Mouse (Mus musculus) ES-Bruce4 (cell line): ENCODE measurements at regions not wholly inside any gene's neighbourhood (a gene's known extent, or its start where the extent isn't known, plus 50 kb on each side); places are given as distances from the start of the nearest gene placed in this dataset.

Experiments used
- H3K27ac ChIP-seq: 2 replicates; pipeline ENCODE4 v1.5.1; 2012; ENCODE audit warnings: low read length, inconsistent platforms; ENCODE audit not compliant: insufficient read depth
- H3K27me3 ChIP-seq: 2 replicates; pipeline ENCODE4 v1.6.1; 2012; ENCODE audit warnings: mild to moderate bottlenecking, low read length, inconsistent platforms; ENCODE audit not compliant: control insufficient read depth, poor library complexity, insufficient read depth, severe bottlenecking
- H3K36me3 ChIP-seq: 2 replicates; pipeline ENCODE4 v1.6.1; 2012; ENCODE audit warnings: inconsistent platforms, mild to moderate bottlenecking, low read length, moderate library complexity; ENCODE audit not compliant: control insufficient read depth, poor library complexity, insufficient read depth, severe bottlenecking
- H3K4me1 ChIP-seq: one replicate; pipeline ENCODE4 v1.8.1; 2011; ENCODE audit warnings: low read length; ENCODE audit not compliant: control insufficient read depth, insufficient read depth
- H3K4me3 ChIP-seq: 2 replicates; pipeline ENCODE4 v1.5.1; 2011; ENCODE audit warnings: low read depth, mild to moderate bottlenecking, low read length
- H3K9ac ChIP-seq: 2 replicates; pipeline ENCODE4 v1.6.1; 2012; ENCODE audit warnings: low read depth, mild to moderate bottlenecking, inconsistent platforms; ENCODE audit not compliant: poor library complexity, severe bottlenecking
- H3K9me3 ChIP-seq: replicated peaks from 2 replicates; pipeline ENCODE4 v1.6.1; 2012; ENCODE audit warnings: mild to moderate bottlenecking, low read length, inconsistent platforms; ENCODE audit not compliant: control insufficient read depth, poor library complexity, insufficient read depth, severe bottlenecking
- CTCF ChIP-seq: IDR thresholded peaks from one replicate; pipeline ENCODE4 v1.8.1; 2011; ENCODE audit warnings: low read depth, low read length
- EP300 ChIP-seq: IDR thresholded peaks from 2 replicates; pipeline ENCODE4 v1.6.1; 2011; ENCODE audit warnings: low read depth, low read length; ENCODE audit not compliant: insufficient read depth
- POLR2A ChIP-seq: IDR thresholded peaks from one replicate; pipeline ENCODE4 v1.8.1; 2011; ENCODE audit warnings: low read length; ENCODE audit not compliant: insufficient read depth

GRCm38 (mm10) chr5:101558279-101558987 is 106.4 kb downstream of the Nkx6-1 start:
- no peaks in the 10 kb centered on the region for H3K9me3 ChIP-seq
- H3K4me3 ChIP-seq = no peak overlapping the region
- H3K27ac ChIP-seq = no peak overlapping the region
- no peak overlapping the region for H3K9ac ChIP-seq
- no peaks in the 10 kb centered on the region for H3K4me1 ChIP-seq
- TF ChIP-seq EP300 (no peak), POLR2A (no peak), CTCF (no peak)
- no peaks in the 10 kb centered on the region for H3K36me3 ChIP-seq
- H3K27me3 ChIP-seq = no peaks in the 10 kb centered on the region

- TF ChIP-seq CTCF (no peak), EP300 (no peak), POLR2A (no peak)
- H3K4me3 ChIP-seq = no peak overlapping the region
- no peaks in the 10 kb centered on the region for H3K36me3 ChIP-seq
- no peaks in the 10 kb centered on the region for H3K9me3 ChIP-seq
- H3K27me3 ChIP-seq = no peaks in the 10 kb centered on the region
- H3K27ac ChIP-seq = no peak overlapping the region
- H3K4me1 ChIP-seq = no peaks in the 10 kb centered on the region
- H3K9ac ChIP-seq = no peak overlapping the region
These were observed 107.6 kb downstream of the Nkx6-1 start for GRCm38 (mm10) chr5:101557156-101557555.

DNA sequence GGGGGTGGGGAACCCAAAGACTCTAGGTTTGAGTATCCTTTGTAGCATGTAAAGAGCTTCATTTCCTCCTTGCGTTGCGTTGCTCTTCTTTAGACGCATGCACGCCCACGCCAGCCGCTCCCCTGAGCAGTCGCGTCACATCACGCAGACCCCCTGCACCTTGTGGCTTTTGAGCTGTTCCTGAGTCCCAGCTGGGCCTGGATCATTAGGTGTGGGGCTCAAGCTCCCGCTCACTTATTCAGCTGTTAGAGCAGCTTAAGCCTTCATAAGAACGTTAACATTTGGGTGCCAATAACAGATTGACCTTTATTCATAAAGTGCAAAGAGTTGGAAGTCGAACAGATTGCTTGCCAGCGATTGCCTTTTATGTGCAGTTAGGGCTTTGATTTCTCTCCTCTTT is 121.5 kb downstream of the Nkx6-1 start:
- TF ChIP-seq EP300 (no peak), POLR2A (no peak), CTCF (no peak)
- H3K4me1 ChIP-seq = no peaks in the 10 kb centered on the region
- no peak overlapping the region for H3K9ac ChIP-seq
- H3K27me3 ChIP-seq = peaks cover 12% of the 10 kb centered on the region; the same call in 1 of the 2 replicates
- H3K27ac ChIP-seq = no peak overlapping the region
- H3K4me3 ChIP-seq = no peak overlapping the region
- no peaks in the 10 kb centered on the region for H3K9me3 ChIP-seq
- no peaks in the 10 kb centered on the region for H3K36me3 ChIP-seq

DNA sequence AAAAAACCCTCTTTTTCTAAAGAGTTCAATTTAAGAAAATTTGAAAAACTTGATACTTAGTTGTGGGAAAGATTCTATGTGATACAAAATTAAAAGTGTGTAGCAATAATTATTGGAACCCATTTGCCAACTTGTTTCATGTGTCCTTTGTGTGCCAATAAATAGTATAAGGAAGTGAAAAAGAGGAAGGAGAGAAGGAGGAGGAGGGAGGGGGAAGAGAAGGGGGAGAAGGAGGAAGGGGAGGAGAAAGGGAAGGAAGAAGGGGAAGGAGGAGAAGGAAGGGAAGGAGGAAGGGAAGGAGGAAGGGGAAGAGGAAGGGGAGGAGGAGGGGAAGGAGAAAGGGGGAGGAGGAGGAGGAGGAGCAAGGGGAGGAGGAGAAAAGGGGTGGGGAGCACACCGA is 125.0 kb downstream of the Nkx6-1 start:
- H3K4me3 ChIP-seq = no peak overlapping the region
- TF ChIP-seq EP300 = no peak
- TF ChIP-seq CTCF = no peak
- TF ChIP-seq POLR2A = no peak
- no peak overlapping the region for H3K27ac ChIP-seq
- H3K27me3 ChIP-seq = peaks cover 10% of the 10 kb centered on the region; the same call in 1 of the 2 replicates
- no peak overlapping the region for H3K9ac ChIP-seq
- H3K36me3 ChIP-seq = no peaks in the 10 kb centered on the region
- H3K4me1 ChIP-seq = no peaks in the 10 kb centered on the region
- H3K9me3 ChIP-seq = no peaks in the 10 kb centered on the region

DNA sequence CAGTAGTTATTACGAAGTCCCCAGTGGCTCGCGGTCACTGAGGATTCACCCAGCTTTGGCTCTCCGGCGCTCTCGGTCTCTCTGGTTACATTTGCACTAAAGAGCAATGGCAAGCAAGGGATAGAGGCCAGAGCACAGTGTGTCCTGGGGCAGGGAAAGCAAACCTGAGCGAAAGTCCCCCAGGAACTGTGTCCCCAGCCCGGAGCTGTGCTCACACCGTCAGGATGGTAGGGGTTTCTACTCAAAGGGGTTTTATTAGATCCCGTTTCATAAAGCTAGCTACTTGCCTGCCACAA is 125.6 kb downstream of the Nkx6-1 start:
- no peak overlapping the region for H3K4me3 ChIP-seq
- H3K9ac ChIP-seq = no peak overlapping the region
- H3K27me3 ChIP-seq = peaks cover 10% of the 10 kb centered on the region; the same call in 1 of the 2 replicates
- H3K4me1 ChIP-seq = no peaks in the 10 kb centered on the region
- H3K36me3 ChIP-seq = no peaks in the 10 kb centered on the region
- H3K27ac ChIP-seq = no peak overlapping the region
- TF ChIP-seq POLR2A (no peak), CTCF (no peak), EP300 (no peak)
- H3K9me3 ChIP-seq = no peaks in the 10 kb centered on the region

DNA sequence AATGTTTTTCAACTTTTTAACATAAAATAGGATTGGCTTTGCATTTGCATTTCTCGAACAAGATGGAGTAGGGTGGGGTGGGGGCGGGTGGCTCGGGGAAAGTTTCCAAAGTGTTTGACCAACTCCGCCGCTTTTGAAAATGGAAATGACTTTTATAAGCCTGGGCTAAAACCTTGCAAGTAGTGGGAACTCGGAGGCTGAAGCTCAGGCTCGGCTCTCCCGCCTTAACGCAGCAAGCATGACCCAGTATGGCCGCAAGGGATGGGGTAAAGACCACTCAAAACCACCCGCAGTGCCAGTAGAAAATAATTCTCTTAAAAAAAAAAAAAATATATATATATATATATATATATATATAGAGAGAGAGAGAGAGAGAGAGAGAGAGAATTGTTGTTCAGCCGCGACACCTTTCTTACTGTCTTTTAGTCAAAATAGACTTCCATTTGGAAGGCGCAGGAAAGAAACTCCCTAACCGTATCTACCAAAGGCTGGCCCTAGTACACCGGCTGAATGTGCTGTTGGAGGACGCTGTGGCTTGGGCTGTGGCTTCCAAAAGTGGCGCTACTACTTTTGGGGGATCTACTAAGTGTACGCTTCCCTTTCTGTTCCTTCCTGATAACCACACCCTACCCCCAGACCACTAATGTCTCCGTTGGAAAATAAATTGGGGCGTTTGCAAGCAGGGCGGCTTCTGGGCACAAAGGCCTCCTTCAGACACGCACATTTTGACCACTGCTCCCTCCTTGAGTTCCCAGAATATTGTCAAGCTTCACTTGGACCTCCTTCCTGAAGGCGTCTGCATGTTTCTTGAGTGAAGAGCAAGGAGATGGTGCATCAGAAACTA is 126.2 kb downstream of the Nkx6-1 start:
- H3K27me3 ChIP-seq = peaks cover 8% of the 10 kb centered on the region; the same call in 1 of the 2 replicates
- H3K4me1 ChIP-seq = no peaks in the 10 kb centered on the region
- no peak overlapping the region for H3K9ac ChIP-seq
- H3K4me3 ChIP-seq = no peak overlapping the region
- no peaks in the 10 kb centered on the region for H3K36me3 ChIP-seq
- no peak for TF ChIP-seq EP300
- no peak for TF ChIP-seq POLR2A
- no peak for TF ChIP-seq CTCF
- no peaks in the 10 kb centered on the region for H3K9me3 ChIP-seq
- no peak overlapping the region for H3K27ac ChIP-seq
